Mouse (Mus musculus) left cerebral cortex, postnatal 14 days (tissue): ENCODE data around the gene Zfp663. TPM values are rescaled to one million over a fixed set of nuclear protein-coding genes. Genes with fewer than 3 reads are reported as not detected.
A peak's percentile ranks its signal among the peaks of the same experiment; 100 is the strongest.

ENCODE experiments used
- DNase-seq, 2 experiments: peaks; one replicate each; pipeline ENCODE4 v3.0.0; 2021 to 2022; ENCODE audit warnings: low spot score in 2 of 2, mixed read lengths in 1 of 2
- intact Hi-C: fragments of 180-260 bp; cut with DNase I; formaldehyde crosslinking; loops from one replicate; pipeline ENCODE4 v1.15.1; 2025
- long read RNA-seq, 2 experiments: library from polyadenylated mRNA; stranded (forward); transcript quantifications; one replicate each; pipeline ENCODE4 v2.0.0; 2021
- total RNA-seq, 2 experiments: library from RNA; stranded (reverse); gene quantifications; 2 replicates each; pipeline ENCODE4 v1.2.3; 2021

The Zfp663 gene
- under 1 TPM in 1 of 2 experiments, not detected in 1; 0.51 TPM for total RNA-seq
- long read RNA-seq, experiment 1: 0 reads
- long read RNA-seq, experiment 2: 0 reads

DNA sequence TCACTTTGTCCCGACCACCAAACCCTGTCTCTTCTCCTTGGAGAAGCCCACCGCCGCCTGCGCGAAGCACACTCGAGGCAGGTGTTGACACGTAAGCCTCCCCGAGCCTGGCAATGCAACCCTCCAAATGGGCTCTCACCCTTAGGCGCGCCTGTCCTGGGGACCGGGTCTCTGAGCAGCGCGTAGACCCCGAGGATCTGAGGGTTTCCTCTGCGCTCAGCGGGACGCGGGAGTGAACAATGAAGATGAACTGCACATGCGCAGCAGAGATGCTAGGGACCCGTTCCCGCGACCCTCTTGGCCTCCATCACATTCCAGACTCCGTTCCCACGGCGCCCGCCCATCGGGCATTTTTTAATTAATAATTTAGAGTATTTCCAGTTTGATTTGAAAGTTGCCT is at the start of gene Zfp663:
Gene Zfp663, minus strand, starts transcription at position 234 of the 400 bp plus-strand sequence.
- intact Hi-C loops: no loop called here
- no peak for DNase-seq

DNA sequence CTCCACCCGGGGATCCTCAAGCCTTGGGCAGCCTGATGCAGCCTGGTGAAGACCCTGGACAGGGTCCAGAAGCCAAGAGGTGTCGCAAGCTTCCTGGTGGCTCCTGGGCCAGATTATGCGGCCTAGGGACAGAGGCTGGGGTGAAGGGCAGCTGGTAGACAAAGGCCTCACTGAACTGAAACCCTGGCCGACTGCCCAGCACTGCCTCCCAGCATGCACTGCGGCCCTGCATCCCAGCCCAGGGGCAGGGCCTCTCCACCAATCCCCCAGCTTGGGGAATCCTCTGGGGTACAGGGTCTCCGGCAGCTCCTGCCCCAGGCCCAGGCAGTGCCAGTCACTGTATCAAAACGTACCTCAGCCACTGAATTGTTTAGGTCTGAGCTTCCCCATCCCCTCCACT is 48.8 kb upstream of the Zfp663 start:
- intact Hi-C loops: no loop called here
- peak; percentile 53 to 69 for DNase-seq

DNA sequence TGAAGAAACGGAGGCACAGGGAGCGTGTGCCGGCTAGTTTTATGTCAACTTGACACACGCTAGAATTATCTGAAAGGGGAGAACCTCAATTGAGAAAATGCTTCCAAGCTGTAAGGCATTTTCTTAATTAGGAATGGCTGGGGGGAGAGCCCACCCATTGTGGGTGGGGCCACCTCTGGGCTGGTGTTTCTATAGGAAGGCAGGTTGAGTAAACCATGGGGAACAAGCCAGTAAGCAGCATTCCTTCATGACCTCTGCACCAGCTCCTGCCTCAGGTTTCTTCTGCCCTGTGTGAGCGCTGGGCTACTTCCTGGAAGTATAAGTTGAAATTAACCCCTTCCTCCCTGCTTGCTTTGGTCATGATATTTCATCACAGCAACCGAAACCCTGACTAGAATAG is 47.3 kb upstream of the Zfp663 start:
- intact Hi-C loops: no loop called here

DNA sequence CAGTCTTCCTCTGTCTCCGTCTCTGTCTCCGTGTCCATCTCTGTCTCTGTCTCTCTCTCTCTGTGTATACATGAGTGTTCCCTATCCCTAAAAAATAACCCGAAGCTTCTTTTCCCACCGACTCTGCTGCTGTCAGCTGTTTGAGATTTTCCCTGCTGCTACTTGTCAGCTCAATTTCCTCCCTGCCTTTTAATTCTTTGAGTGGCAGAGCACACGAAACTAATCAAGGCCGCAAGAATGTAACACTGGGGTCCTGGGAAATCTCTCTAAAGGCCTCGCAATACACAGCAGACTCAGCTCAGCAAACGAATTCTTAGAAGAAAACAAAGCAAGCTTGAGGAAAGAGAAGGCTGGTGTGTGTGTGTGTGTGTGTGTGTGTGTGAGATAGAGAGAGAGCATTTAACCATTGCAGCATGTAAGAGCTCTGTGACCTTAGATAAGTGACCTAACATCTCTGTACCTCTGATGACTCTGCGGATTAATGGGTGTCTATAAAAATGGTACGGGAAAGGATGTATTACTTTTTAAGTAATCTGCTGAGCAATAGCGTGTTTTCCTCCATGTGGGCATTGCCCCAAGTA is 46.7 kb upstream of the Zfp663 start:
- intact Hi-C loops: no loop called here

More for the DNA sequence above, 47.3 kb upstream of the Zfp663 start:
- no peak for DNase-seq

DNA sequence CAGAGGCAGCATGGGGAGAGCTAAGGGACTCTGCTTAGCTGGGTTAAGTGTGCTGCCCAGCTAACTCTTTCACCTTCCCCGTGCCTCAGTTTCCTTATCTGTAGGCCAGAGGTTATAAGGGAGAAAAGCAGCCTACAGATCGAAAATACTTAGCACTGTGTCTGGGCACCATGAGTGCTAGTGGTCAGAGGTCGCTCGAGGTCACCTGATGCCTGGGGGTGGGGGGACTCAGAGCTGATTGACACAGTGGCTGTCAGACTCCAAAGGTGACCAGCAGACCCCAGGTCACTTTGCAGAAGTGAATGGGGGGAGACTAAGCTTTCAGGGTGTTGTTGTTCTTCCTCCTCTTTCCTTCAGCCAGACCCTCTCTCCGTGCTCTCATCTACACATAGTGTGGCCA is 45.8 kb upstream of the Zfp663 start:
- DNase-seq: no peak
- intact Hi-C loops: no loop called here

More for the DNA sequence above, 46.7 kb upstream of the Zfp663 start:
- no peak for DNase-seq

DNA sequence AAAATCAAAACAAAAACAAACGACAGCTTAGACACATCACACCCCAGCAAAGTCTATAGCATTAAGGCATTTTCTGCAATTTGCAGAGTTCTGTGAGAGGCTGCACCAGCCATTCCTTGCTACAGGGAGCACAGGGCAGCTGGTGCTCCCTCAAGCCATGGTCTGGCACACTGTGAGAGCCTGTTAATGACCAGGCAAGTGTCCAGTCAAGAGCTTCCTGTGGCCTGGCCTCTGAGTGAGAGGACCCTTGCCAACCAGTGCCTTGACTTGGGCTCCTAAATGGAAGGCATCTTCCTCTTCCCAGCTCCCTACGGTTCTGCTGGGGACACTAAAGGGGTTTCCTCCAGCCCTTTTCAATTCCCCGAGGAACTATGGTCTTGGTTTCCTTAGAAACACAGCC is 45.4 kb upstream of the Zfp663 start:
- no peak for DNase-seq

DNA sequence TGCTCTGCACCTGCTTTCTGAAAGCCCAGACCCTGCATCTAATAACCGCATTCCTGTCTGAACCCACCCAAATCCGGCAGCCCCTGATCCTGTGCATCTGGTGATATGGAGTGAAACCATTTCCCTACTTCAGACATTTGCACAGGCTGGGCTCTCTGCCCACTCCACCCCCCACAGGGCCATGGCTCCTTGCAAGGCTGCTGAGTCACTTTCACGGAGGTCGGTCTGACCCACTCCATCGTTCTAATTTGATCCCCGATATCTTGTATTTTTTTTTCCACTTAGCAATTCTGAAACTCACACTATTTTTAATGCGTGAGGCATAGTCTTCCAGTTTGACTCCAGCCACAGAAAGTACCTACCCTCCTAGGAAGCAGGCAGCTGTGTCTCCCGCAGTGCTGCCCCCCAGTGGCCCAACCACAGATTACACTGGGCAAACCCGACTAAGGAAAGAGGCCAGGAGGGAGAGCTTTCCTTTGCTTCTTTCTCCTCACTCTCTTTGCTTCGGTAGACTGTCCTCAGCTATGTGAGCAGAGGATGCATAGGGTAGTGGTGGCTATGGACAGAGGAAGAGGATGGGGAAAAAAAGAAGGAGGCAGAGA is 39.3 kb upstream of the Zfp663 start:
- intact Hi-C loops: no loop called here
- peak in 1 of 2 experiments; percentile 55 for DNase-seq

More for the DNA sequence above, 45.4 kb upstream of the Zfp663 start:
- intact Hi-C loops: no loop called here

DNA sequence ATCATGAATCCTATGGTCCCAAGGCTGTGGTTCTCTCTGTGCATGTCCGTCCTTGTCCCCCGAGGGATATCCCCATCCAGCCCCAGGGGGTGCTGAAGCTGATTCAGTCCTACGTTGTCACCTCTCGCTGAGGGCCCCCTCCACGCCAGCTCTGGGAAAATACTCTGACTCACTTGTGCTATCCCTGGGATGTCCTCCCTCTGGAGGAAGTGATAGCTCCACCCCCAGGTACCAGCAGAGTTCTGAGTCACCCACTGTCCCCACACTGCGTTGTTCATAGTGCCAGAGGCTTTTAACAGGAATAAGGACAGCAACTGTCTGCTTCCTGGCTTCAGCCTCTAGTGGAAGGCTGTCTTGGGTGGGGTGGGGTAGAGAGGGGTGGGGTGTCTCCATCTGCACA is 36.8 kb upstream of the Zfp663 start:
- DNase-seq: peak; percentile 55 to 62
- intact Hi-C loops: no loop called here

DNA sequence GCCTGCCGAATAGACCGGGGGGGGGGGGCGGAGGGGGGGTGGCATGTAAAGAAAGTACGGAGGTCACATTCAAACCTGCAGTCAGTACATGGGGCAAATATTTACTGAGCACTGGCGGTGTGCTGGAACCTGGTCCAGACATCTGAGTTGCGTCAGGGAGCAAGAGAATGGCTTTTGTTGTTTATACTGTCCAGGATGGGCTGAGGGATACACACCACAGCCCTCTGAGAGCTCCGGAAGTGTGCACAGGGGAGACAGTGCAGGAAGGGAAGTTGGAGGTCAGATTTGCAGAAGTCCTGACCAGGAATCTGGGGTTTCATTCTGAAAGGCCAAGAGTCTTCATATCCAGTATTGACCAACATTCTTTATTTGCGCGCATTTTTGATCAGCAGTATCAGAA is 36.4 kb upstream of the Zfp663 start:
- DNase-seq: no peak
- intact Hi-C loops: no loop called here

DNA sequence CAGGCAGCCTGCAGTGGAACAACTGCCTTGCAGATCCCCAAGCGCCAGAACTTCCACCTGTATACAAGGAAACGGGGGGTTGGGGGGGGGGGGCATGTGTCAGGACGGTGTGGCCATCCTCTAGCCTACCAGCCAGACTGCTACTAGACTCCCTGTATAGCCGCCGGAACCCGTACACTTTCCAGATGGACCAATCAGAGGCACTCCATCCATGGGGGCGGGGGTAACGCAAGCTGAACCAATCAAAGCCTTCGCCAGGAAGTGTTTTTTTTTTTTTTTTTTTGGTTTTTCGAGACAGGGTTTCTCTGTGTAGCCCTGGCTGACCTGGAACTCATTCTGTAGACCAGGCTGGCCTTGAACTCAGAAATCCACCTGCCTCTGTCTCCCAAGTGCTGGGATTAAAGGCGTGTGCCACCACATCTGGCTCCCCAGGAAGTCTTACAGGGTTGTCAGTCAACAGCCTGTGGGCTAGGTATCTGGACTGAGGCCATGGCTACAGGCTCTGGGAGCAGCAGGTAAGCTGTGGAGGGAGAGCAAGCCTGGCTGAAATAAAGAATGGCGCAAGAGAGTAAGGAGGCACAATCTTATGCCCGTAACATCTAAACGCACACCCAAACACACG is 29.7 kb upstream of the Zfp663 start:
- no peak for DNase-seq
- intact Hi-C loops: no loop called here

DNA sequence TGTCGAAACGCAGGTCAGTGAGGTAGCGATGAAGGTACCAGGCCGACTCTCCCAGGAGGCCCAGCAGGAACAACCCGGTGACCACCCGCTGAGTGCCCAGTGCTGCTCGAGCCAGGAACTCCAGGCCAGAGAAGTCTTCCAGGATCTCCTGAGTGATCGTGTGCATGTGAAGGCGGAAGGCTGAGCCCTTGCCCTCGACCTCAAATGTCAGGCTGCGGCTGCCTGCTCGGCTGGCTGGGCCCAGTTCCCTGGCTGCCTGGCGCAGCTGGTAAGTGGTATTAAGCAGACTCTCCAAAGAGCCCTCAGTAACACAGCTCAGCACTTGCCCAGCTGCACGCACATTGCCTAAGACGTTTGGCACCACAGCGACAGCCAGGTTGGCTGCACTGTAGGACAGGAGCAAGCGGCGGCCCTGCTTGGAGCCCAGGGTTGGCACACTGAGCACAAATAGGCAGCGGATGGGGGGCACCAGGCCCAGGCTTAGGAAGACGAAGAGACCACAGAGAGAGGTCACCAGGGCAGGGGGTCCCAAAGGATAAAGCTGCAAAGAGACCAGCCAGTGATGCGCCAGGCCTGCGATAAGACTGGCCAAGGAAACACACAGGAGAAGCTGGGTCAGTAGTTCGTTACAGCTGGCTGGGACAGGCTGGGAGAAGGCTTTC is 29.1 kb upstream of the Zfp663 start:
- no peak for DNase-seq
- intact Hi-C loops: no loop called here

DNA sequence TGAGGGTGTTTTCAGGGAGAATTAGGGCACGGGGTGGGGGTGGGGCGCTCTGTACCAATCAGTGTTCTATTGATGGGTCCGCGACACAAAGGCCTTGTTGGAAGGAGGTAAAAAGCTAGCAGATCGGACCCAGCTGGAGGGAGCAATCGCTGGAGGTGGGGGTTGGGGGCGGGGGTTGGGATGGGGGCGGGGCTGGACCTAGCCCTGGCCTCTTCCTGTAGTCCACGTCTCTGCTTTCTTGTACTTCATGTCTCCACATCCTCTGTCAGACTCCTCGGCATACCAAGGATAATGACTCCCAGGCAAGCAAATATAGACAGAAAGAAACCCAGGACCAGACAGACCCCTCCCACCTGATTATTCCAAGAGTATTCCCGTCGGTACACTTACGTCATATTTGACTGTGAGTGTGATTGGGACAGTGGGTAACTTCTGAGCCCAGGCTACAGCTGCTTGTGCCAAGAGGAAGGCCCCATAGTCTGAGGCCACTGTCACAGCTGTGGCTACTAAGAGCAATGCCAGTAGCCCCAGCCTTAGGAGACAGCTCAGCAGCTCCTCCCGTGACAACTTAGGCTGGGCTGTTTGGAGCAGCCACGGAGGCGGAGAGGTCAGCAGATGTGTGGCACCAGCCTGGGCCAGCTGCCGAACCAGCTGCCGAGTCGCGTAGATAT is 28.4 kb upstream of the Zfp663 start:
- intact Hi-C loops: no loop called here
- DNase-seq: no peak

DNA sequence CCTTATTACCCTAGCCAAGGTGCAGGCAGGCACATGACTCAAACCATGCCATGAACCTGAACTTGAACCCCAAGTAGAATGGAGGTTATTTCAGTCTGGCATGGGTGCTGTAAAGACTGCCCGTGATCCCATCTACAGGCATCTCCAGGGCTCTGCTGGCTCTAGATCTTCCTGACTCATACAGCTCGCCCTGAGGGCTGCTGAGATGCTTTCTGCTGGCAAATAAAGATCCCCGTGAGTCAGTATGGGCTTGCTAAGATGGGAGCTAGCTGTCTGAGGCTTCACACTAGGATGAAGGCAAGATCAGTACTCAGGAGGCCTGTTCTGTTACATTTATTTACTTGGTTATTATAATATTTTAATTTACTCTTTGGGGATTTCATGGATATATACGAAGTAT is 23.6 kb upstream of the Zfp663 start:
- DNase-seq: no peak

DNA sequence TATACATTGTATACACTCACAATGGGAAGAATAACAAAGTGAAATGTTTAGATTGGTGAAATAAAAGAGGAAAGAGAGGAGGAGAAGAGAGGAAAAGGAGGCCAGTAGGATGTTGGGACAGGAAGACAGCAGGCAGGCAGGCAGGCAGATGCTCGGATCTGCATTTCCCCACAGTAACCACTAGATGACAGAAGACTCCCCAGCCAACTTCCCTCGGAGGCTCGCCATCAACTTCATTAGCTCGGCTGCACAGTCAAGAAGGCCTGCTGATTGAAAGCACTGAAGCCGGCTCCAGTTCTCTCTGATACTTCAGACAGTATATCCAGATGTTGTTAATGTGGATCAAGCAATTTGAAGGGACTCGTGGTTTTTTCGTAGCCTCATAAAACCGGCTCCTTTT is 23.0 kb upstream of the Zfp663 start:
- intact Hi-C loops: no loop called here
- DNase-seq: peak; percentile 75 to 82

More for the DNA sequence above, 23.6 kb upstream of the Zfp663 start:
- intact Hi-C loops: loop anchor here (2.0 kb wide), 1 partner anchor 95 kb away; no protein-coding TSS in a partner anchor

DNA sequence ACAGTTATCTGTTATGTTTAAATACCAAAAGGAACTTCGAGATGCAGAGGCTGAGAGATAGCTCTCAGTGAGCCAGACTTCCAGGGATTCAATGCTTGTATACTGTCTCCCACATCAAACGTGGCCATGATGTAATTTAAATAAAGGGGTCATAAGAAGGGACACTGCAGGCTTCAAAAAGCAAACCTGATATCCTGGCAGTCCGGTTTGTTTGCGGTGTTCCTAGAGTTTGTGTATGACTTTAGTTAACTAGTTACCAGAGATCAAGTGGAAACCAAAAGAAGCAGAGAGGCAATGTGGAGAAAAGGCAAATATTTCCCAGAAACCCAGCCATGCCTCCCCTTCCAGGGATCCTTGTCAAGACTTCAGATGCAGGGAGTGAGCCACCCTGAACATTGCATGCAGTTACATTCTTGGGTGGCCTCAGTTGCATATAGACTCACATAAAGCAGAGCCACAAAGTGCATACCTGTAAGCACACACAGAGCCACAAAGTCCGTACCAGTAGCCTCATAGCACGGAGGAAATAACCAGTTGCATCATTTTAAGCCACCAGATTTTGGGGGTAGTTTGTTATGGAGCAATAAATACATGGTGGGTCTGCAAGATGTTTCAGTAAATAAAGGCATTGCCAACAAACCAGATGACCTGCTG is 20.9 kb upstream of the Zfp663 start:
- DNase-seq: no peak
- intact Hi-C loops: no loop called here

DNA sequence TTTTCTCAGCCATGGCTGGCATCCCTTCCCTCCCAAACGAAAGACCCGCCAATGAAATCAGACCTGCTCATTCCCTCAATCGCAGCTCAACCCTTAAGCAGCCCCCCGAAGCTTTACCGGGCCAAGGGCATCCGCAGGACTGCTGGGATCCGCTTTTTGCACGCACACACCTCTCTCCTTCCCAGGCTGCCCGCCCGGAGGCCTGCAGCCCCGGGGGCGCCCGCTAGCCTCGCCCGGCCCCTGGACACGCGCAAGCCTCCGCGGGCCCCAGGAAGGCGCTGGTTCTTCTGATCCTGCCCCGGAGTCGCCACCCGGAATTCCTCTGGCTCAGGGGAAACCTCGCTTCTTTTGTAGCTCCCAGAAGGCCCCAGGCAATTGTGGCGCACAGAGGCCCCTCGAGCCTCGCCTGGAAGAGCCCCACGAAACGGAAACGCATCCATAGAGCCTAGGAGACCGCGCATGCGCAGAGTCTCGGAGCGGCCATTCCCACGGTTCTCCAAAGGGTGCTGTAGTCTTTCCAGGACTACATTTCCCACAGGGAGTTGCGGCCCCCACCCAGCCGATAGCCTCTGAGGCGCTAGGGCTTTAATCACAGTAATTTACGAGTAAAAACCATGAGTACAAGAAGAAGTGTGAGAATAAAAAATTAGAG is 19.4 kb upstream of the Zfp663 start, which contains the start of gene Zfp334:
Gene Zfp334, minus strand, starts transcription at position 416 of the 652 bp plus-strand sequence.
- intact Hi-C loops: no loop called here
- DNase-seq: peak; percentile 97 to 98

DNA sequence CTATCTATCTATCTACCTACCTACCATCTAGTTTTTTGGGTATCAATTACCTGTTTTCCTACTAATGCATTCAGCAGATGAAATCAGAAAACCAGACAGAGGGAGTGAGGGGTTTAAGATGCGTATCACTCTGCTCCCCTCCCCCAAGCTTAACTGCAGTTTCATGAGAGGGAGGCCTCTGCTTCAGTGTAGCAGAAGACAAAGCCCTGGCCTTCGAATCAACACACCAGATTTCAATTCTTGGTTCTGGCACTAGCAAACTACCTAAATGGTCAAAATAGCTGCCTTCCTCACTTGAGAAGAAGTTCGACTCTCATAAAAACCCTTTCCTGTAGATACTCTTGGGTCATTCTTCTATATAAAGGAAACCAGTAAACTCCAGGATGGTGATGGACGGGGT is 18.8 kb upstream of the Zfp663 start:
- intact Hi-C loops: no loop called here
- DNase-seq: no peak

DNA sequence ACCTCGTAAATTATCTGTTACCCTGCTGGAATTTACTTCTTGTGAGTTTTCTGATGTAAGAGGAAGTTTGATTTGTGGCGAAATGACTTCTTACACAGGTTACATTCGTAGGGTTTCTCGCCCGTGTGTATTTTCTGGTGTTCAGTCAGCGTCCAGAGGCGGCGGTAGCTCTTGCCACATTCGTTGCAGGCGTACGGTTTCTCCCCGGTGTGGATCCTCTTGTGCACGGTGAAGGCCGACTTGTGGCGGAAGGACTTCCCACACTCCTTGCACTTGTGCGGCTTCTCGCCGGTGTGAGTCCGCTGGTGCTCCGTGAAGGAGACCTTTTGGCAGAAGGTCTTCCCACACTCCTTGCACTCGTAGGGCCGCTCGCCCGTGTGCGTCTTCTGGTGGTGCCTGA is 11.5 kb upstream of the Zfp663 start:
- intact Hi-C loops: no loop called here
- no peak for DNase-seq

DNA sequence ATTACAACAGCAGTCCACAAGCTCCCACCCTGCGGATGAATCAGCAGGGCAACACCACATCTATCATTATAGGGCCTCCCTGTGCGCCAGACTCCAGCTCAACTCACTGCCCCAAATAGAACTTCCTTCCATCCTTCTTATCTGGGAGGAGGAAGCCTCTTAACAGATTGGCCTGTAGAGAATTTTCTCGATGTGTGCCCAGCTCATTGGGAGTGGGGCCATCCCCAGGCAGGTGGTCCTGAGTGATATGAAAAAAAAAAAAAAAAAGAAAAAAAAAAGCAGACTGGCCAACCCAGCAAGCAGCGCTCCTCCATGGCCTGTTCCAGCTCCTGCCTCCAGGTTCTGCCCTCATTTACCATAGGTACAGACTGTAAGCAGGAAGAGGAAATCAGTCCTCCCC is 7.5 kb upstream of the Zfp663 start:
- intact Hi-C loops: no loop called here

More for the DNA sequence above, 7.5 kb upstream of the Zfp663 start:
- DNase-seq: no peak
